Mouse (Mus musculus): Measurements from ENCODE around the gene Klhl28. TPM values are rescaled to one million over a fixed set of nuclear protein-coding genes. Genes with fewer than 3 reads are reported as not detected.

Klhl28 gene
- polyA plus RNA-seq, 1 experiment from 2014 or later: 7.6 TPM

DNA sequence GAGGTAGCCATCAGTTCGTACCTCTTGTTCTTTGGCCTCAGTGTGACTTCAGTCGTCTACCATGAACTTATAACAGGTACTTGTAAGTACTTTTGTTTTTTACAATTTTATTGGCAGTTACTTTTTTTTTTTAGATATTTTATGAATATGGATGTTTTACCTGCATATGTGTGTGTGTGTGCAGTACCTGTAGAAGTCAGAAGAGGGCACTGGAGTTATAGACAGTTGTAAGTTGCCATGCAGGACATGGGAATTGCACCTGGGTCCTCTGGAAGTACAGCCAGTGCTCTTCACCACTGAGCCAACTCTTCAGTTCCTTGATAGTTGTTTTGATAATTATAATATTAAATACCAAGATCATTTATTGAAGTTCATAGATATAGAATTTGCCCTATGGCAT, 27.8 kb downstream of the Klhl28 start:
- no peaks in the 10 kb centered on the region for H3K4me1 ChIP-seq (replicated peaks; ENCODE audit: control insufficient read depth, insufficient read depth, low read length)
- H3K4me3 ChIP-seq (ENCODE audit: low read depth, low read length): no peak overlapping the region
- H3K27me3 ChIP-seq (replicated peaks; ENCODE audit: control insufficient read depth, insufficient read depth, low read length): no peaks in the 10 kb centered on the region
- no peaks in the 10 kb centered on the region for H3K9me3 ChIP-seq (ENCODE audit: control insufficient read depth)
- H3K4me2 ChIP-seq (replicated peaks; ENCODE audit: low read depth): no peak overlapping the region
- H3K27ac ChIP-seq (ENCODE audit: low read depth, low read length): no peak overlapping the region
- WGBS: 87% methylated on average over 2 of the region's 2 CpGs
- peak; percentile 63 for TF ChIP-seq CTCF (IDR thresholded peaks at IDR 0.05; ENCODE audit: low read depth)
- H3K9ac ChIP-seq (ENCODE audit: low read depth, low read length): no peak overlapping the region
- no peaks in the 10 kb centered on the region; the same call in 1 of the 2 replicates for H3K36me3 ChIP-seq (ENCODE audit: control insufficient read depth, insufficient read depth)
- ATAC-seq: no peak

DNA sequence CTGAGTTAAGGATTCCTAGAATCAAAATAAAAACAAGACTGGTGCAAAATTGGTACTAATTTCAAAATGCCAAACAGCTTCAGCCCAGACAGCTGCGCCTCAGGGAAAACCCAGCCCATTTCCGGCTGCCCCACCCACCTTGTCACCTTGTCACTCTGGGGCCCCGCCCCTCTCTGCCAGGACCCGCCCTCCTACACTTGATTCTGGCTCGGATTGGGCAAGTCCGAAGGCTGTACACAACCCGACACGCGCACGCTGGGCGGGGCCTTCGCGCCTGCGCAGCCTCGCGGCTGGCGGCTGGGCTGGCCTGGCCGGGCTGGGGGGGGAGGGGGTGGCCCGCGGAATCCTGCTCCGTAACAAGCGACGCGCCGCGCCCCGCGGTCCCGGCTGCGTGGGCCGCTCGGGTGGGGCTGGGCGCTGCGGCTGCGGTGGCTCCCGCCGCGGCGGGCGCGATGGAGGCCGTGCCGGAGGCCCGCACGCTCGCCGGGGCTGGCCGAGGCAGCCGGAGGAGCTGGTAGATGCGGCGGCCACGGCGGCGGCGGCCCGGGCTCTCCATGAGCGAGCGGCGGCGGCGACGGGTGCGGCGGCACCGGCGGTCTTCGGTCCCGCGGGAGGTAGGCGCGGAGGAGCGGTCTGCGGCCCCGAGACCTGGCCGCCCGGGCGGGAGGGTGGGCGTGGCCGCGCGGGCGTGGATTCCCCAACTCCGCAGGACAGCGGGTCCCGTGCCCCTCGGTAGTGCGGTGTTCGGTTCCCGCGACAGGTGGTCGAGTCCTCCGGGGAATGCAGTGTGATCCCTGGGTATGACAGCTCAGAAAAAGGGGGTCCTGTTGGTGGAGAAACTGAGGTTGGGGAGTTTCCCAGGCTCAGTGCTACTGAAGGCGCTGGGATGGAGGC, 47.5 kb downstream of the Klhl28 start, which contains the start of gene Gm527:
Gene Gm527 (plus strand): TSS at position 329 of the 894 bp plus-strand sequence.
- H3K27me3 ChIP-seq (replicated peaks; ENCODE audit: control insufficient read depth, insufficient read depth, low read length): no peaks in the 10 kb centered on the region
- H3K9me3 ChIP-seq (ENCODE audit: control insufficient read depth): no peaks in the 10 kb centered on the region
- H3K4me3 ChIP-seq (ENCODE audit: low read depth, low read length): peak within 1 kb of the TSS; percentile 92
- no peaks in the 10 kb centered on the region for H3K4me1 ChIP-seq (replicated peaks; ENCODE audit: control insufficient read depth, insufficient read depth, low read length)
- no peak for TF ChIP-seq CTCF (IDR thresholded peaks at IDR 0.05; ENCODE audit: low read depth)
- WGBS: under 1% methylated on average over 83 of the region's 93 CpGs
- peak within 1 kb of the TSS; percentile 66 for H3K27ac ChIP-seq (ENCODE audit: low read depth, low read length)
- ATAC-seq: peak; percentile 100
- 0 out of 2 replicates have a peak, but pooled peaks cover 4% of the 10 kb centered on the region for H3K36me3 ChIP-seq (ENCODE audit: control insufficient read depth, insufficient read depth)
- peak within 1 kb of the TSS; percentile 85 for H3K4me2 ChIP-seq (replicated peaks; ENCODE audit: low read depth)
- H3K9ac ChIP-seq (ENCODE audit: low read depth, low read length): peak within 1 kb of the TSS; percentile 84

DNA sequence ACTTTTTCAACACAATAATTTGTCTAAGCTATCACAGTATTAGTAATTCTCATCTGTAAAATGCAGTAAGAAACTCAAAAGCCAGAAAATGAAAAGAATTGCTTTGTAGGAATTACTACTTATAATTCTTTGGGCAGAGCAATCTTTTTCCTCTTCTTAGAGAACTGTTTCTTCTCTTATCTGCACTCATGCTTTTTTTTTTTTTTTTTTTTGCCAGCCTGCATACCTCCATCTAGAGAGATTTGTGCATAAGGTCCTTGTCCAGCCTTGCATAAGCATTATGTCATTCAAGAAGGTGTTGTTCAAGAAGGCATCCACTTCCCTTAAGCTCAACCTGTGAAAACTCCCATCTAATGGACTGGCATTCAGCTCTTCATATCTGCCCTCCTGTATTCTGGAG, 48.6 kb downstream of the Klhl28 start:
- Histone ChIP-seq H3K9me3 (ENCODE audit: control insufficient read depth) (no peaks in the 10 kb centered on the region), H3K27ac (ENCODE audit: low read depth, low read length) (no peak overlapping the region), H3K9ac (ENCODE audit: low read depth, low read length) (no peak overlapping the region), H3K27me3 (replicated peaks; ENCODE audit: control insufficient read depth, insufficient read depth, low read length) (no peaks in the 10 kb centered on the region), H3K4me2 (replicated peaks; ENCODE audit: low read depth) (no peak overlapping the region), H3K4me3 (ENCODE audit: low read depth, low read length) (no peak overlapping the region), H3K4me1 (replicated peaks; ENCODE audit: control insufficient read depth, insufficient read depth, low read length) (no peaks in the 10 kb centered on the region), H3K36me3 (ENCODE audit: control insufficient read depth, insufficient read depth) (no peaks in the 10 kb centered on the region)
- no peak for TF ChIP-seq CTCF (IDR thresholded peaks at IDR 0.05; ENCODE audit: low read depth)
- no peak for ATAC-seq

DNA sequence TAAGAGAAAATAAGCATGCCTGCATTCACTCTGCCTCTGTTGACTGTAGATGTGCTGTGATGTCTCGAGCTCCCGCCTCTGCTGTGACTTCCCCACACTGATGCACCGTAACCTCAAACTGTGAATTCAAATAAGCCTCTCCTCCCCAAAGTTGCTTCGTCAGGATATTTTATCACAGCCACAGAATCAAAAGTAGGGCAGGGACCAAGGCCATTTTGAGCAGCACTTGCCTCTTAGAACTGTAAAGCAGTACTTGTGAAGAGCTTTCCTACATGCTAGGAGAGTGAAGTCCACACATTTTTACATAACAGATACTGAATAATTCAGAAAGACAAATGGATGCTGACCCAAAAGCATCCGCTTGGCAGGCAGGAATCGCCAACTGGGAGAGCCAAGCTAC, 52.3 kb downstream of the Klhl28 start:
- Histone ChIP-seq H3K4me1 (replicated peaks; ENCODE audit: control insufficient read depth, insufficient read depth, low read length) (no peaks in the 10 kb centered on the region), H3K27me3 (replicated peaks; ENCODE audit: control insufficient read depth, insufficient read depth, low read length) (no peaks in the 10 kb centered on the region), H3K4me2 (replicated peaks; ENCODE audit: low read depth) (no peak overlapping the region), H3K36me3 (ENCODE audit: control insufficient read depth, insufficient read depth) (no peaks in the 10 kb centered on the region), H3K4me3 (ENCODE audit: low read depth, low read length) (no peak overlapping the region), H3K9ac (ENCODE audit: low read depth, low read length) (no peak overlapping the region), H3K27ac (ENCODE audit: low read depth, low read length) (no peak overlapping the region), H3K9me3 (ENCODE audit: control insufficient read depth) (no peaks in the 10 kb centered on the region)
- 65% methylated on average over 6 of the region's 6 CpGs for WGBS
- no peak for ATAC-seq
- TF ChIP-seq CTCF (IDR thresholded peaks at IDR 0.05; ENCODE audit: low read depth): no peak

DNA sequence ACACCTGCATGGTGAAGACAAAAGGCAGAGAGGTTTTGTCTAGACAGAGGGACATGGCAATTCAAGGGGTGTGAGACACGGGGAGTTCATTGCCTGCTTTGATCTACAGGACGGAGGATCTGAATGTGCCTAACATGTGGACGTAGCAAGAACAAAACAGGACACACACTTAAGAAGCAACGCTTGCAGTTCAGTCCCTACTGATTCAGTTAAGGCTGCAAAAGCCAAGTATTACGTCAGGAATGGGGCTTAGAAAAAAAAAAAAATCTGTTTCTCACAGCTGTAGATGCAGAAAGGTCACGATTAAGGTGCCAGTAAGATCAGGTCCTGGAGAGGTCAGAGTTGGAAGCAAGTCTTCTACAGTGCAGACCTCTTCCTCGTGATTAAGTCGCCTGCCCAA, 62.1 kb downstream of the Klhl28 start:
- no peaks in the 10 kb centered on the region for H3K27me3 ChIP-seq (replicated peaks; ENCODE audit: control insufficient read depth, insufficient read depth, low read length)
- no peaks in the 10 kb centered on the region for H3K9me3 ChIP-seq (ENCODE audit: control insufficient read depth)
- H3K4me3 ChIP-seq (ENCODE audit: low read depth, low read length): no peak overlapping the region
- no peak overlapping the region for H3K27ac ChIP-seq (ENCODE audit: low read depth, low read length)
- ATAC-seq: no peak
- no peak overlapping the region for H3K4me2 ChIP-seq (replicated peaks; ENCODE audit: low read depth)
- 60% methylated on average over 8 of the region's 8 CpGs for WGBS
- no peaks in the 10 kb centered on the region for H3K36me3 ChIP-seq (ENCODE audit: control insufficient read depth, insufficient read depth)
- no peak for TF ChIP-seq CTCF (IDR thresholded peaks at IDR 0.05; ENCODE audit: low read depth)
- H3K9ac ChIP-seq (ENCODE audit: low read depth, low read length): no peak overlapping the region
- H3K4me1 ChIP-seq (replicated peaks; ENCODE audit: control insufficient read depth, insufficient read depth, low read length): no peaks in the 10 kb centered on the region

DNA sequence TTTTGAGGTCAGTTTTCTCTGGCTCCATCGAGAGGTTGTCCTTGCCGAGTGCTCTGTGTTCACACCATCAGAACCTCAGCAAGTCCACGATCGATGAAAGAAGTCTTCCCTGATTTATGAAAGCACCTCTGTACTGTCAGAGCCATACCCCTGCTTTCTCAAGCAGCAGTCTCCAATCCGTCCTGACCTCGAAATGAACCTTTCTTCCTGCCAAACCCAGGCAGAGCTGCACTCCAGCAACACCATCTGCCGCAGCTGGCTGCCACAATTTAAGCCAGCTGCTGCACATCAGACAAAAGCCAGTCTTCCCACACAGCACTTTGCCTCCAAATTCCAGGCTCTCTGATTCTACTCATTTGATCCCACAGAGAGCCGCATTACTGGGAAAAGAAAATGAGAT, 62.8 kb downstream of the Klhl28 start:
- H3K4me1 ChIP-seq (replicated peaks; ENCODE audit: control insufficient read depth, insufficient read depth, low read length): no peaks in the 10 kb centered on the region
- no peak overlapping the region for H3K27ac ChIP-seq (ENCODE audit: low read depth, low read length)
- 39% methylated on average over 8 of the region's 8 CpGs for WGBS
- no peak for TF ChIP-seq CTCF (IDR thresholded peaks at IDR 0.05; ENCODE audit: low read depth)
- no peaks in the 10 kb centered on the region for H3K9me3 ChIP-seq (ENCODE audit: control insufficient read depth)
- H3K27me3 ChIP-seq (replicated peaks; ENCODE audit: control insufficient read depth, insufficient read depth, low read length): no peaks in the 10 kb centered on the region
- no peak overlapping the region for H3K4me3 ChIP-seq (ENCODE audit: low read depth, low read length)
- ATAC-seq: no peak
- no peak overlapping the region for H3K4me2 ChIP-seq (replicated peaks; ENCODE audit: low read depth)
- no peaks in the 10 kb centered on the region for H3K36me3 ChIP-seq (ENCODE audit: control insufficient read depth, insufficient read depth)
- no peak overlapping the region for H3K9ac ChIP-seq (ENCODE audit: low read depth, low read length)
